Mouse (Mus musculus) MEL (cell line): ENCODE measurements at regions not wholly inside any gene's neighbourhood (a gene's known extent, or its start where the extent isn't known, plus 50 kb on each side); places are given as distances from the start of the nearest gene placed in this dataset.

Experiments
- ETS1 ChIP-seq: IDR thresholded peaks from 2 replicates; pipeline ENCODE4 v1.6.1; 2012; ENCODE audit warnings: low read depth, mild to moderate bottlenecking, inconsistent platforms, low read length, improper control_type of control experiment, moderate library complexity
- POLR2A ChIP-seq, 2 experiments: IDR thresholded peaks; 2 replicates each; pipeline ENCODE4 v1.6.1; 2011 to 2012; ENCODE audit warnings: low read length in 2 of 2, mild to moderate bottlenecking in 2 of 2, control low read depth in 1 of 2, improper control_type of control experiment in 1 of 2, low read depth in 1 of 2, moderate library complexity in 1 of 2; ENCODE audit not compliant: control insufficient read depth in 1 of 2, insufficient read depth in 1 of 2, poor library complexity in 1 of 2

GRCm38 (mm10) chr9:91509672-91510071, 144.1 kb upstream of the Zic1 start:
- no peak for TF ChIP-seq POLR2A (IDR thresholded peaks at IDR 0.05; ENCODE audit: control insufficient read depth in 1 of 2, insufficient read depth in 1 of 2, low read depth in 1 of 2, low read length in 2 of 2, poor library complexity in 1 of 2)
- no peak for TF ChIP-seq ETS1
